Mouse (Mus musculus) adrenal gland, adult 8-10 months (tissue): Measurements from ENCODE around the gene Dmtf1. TPM values are rescaled to one million over a fixed set of nuclear protein-coding genes. Genes with fewer than 3 reads are reported as not detected.
A peak's percentile ranks its signal among the peaks of the same experiment; 100 is the strongest.

Experiments
- DNase-seq: peaks from one replicate; pipeline ENCODE4 v3.0.0; 2022
- total RNA-seq, 4 experiments: library from RNA; stranded (reverse); gene quantifications; 2 replicates each; pipeline ENCODE4 v1.2.4; 2022

Dmtf1 gene
- total RNA-seq, 4 experiments from 2014 or later, result 22.4 to 33.4 (median 31.5) TPM

DNA sequence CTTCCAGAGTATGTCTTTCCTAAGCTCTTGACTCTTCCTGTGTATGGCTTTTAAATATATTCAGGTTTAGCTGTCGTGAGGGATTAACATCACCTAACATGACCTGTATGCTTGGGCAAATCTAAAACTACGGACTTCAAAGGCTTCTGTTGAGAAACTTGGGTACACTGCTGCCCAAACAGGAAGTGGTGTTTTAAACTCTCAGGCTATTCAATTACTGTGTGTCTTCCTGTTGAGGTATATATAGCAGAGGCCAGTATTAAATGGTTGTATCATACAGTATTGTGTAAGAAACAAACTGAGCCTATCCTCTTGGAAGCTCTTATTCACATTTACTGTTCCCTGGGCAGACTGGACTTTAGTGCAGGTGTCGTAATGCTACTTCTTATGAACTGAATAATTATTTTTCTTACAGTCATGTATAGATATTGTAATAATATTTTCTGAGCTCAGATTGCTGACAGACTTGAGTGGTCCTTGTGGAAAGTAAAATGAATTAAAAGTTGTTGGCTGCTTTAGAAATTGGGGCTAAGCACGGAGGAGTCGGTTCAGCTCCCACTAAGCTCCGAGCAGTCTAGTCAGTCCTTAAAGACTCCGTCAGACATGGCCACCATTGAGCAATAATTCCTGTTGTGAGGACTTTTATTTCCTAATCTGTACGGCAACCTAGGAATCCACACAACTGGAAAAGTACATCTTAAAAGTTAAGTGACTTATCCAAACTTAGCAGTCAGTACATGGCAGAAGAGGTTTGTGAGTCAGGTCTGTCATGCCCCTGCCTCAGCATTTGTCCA, 54.1 kb downstream of the Dmtf1 start:
- DNase-seq, result no peak

DNA sequence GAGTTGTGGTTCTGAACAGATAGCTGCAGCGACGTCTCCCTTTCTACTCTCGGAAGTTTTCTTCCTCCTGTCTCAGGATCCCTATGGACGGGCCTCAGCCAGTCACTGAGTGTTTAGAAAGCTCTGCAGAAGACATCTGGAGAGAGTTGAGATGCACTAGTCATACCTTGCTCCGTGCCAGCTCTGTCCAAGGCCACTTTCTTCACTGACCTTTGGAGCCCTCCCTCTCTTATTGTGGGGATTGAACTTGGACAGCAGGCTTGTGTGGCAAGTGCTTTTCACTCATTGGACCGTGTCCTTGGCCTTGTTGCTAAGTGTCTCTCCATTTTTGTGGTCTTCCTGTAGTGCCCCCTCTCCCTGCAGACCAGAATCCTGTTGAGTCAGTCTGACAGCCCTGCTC, 54.8 kb downstream of the Dmtf1 start:
- peak; percentile 79 for DNase-seq

DNA sequence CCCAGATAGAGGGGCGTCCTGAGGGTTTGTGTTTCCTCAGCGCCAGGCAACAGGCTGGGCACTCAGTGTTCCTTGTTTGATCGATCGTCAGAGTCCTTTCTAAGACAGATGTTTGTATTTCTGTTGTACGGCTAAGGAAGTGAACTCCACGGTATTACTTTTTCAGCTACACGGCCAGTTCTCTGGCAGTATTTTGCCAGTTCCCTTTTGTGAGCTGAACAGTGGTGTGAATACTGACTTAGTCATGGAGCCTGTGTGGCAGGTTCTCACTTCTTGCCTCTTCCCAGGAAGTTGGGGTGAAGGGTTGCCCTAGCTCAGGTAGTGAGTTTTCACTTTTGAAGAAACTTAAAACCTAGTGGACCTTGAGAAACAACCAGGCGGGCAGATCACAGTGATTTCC, 57.6 kb downstream of the Dmtf1 start:
- no peak for DNase-seq

GRCm38 (mm10) chr5:9102696-9103095, 58.9 kb downstream of the Dmtf1 start:
- DNase-seq, result peak; percentile 29

- DNase-seq, result peak; percentile 38
Measured at GRCm38 (mm10) chr5:9100849-9101801, 60.5 kb downstream of the Dmtf1 start.

DNA sequence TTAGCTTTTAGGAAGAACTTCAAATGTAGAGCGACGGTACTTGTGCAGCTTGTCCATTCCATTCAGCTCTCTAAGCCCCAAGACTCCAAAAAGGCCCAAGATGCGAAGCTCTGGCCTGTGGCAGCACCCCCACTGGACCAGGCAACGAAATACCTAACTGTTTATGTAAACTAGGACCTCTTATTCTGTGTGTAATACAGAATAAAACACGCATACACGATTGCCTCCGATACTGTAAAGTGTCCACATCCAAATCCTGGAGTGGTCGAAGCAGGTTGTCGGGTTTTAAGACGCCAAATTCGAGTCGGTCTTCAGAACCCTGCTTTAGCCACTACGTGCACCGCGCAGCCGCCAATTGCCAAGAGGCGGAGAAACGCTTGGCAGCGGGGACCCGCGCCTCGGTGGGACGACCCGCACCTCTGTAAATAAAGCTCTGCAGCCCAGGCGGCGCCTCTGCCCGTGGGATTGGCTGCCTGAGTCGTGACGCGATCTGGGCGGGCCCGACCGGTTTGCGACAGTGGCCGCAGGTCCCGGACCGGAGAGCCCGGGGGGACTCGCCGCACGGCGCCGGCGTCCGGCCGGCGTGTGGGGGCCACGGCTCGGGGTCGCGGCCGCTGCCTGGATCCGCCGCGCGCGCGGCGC, 61.2 kb downstream of the Dmtf1 start, which contains the start of gene Tmem243:
Gene Tmem243 (plus strand): TSS at position 462 of the 642 bp plus-strand sequence.
- DNase-seq, result peak; percentile 93

DNA sequence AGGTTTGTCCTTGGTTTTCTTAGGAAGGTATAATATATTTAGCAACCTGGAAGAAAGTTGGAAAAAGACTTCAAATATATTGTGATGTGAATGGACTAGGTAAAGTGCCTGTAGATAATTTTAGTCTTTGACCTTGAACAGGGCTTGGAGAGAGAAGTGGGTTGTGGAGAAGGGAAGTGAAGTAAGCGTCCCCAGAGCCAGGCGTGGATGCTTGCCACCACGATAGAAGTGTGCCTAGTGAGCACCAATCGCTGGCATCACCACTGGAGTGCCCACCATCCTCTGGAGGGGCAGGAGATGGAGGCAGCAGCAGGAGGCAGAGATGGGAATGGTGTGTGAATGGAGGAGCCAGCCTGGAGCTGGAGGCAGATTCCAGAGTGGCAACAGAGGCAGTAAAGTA, 68.1 kb downstream of the Dmtf1 start:
- no peak for DNase-seq

GRCm38 (mm10) chr5:9092716-9093115, 68.9 kb downstream of the Dmtf1 start:
- DNase-seq, result no peak

- no peak for DNase-seq
Measured at GRCm38 (mm10) chr5:9090493-9091106, 71.0 kb downstream of the Dmtf1 start.

DNA sequence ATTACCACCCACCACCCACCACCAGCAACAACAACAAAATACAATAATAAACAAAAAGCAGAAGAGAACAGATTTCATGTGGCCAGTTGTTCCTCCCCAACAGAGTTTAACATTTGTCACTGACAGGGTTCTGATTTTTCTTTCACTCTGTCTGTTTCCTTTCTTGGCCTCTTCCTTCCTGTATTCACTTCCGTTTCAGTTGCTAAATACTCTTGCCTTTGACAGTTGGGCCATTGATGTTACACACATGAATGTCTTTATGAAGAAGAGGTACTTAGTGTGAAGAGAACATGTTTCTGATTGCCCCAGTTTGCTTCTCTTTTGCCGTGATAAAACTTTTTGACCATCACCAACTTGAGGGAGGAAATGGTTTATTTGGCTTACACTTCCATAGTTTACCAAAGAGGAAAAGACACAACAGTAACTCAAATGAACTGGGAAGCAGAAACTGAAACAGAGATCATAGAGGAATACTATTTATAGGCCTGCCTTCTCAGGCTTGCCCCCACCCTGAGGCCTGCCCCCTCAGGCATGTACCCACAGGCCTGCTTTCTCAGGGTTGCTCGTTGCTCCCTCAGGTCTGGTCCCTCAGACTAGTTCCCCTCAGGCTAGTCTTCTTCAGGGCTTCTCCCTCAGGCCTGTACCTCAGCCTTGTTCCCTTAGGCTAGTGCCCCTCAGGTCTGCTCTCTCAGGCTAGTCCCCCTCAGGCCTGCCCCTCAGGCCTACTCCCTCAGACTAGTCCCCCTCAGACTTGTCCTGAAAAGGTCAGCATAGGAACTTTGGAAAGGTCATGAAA, 74.5 kb downstream of the Dmtf1 start:
- no peak for DNase-seq

GRCm38 (mm10) chr5:9079773-9080501, 81.6 kb downstream of the Dmtf1 start:
- no peak for DNase-seq

DNA sequence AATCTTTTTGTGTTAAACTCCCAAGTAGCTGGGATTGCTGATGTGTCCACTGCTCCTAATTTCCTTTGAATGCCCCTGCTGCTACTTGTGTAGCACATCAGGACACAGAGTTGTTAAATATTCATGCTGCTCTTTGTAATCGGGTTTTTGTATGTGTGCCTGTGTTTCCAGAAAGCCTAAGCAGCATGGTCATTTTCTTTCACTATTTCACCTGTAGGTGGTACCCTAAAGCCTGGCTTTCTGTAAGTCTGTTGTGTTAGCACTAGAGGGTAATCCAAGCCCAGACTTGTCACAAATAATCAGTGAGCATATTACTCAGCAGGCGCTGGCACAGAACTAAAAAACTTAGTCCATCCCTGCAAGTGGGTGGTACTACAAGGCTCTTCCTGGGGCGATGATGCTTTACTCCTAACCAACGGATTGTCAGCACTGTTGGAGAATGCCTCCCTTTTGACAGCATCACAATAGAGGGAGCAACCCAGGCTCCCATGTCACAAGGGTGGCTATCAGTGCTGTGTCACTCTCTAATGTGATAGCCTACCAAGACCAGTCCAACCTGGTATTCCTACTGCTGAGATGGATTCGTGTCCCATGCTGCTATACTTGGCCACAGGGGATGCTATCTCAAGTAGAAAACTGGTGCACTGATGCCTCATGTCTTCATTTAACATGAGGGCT, 88.3 kb downstream of the Dmtf1 start:
- peak; percentile 22 for DNase-seq

- no peak for DNase-seq
Measured at GRCm38 (mm10) chr5:9071360-9071759, 90.2 kb downstream of the Dmtf1 start.

- DNase-seq, result no peak
Measured at GRCm38 (mm10) chr5:9069599-9070209, 91.9 kb downstream of the Dmtf1 start.

- DNase-seq, result peak; percentile 78
Measured at GRCm38 (mm10) chr5:9068886-9069285, 92.7 kb downstream of the Dmtf1 start.
